ENCODE assay signal across 21 mouse cellular contexts in genomic region chr9:96934816-96935215, GRCm38 (mm10).
"Had no signal": no experiment of that assay in that cellular context is flagged by ENCODE, and none has a peak within 500 bp of the region (broad histone marks: within the 10 kb centered on the region; RNA-seq: fewer than 3 reads in every experiment).

No protein-coding gene starts in this region.

- H3K4me1 ChIP-seq: heart, embryonic 10.5 days; heart, embryonic 12.5 days; intestine, embryonic 15.5 days had no signal

- H3K27ac ChIP-seq: heart, embryonic 10.5 days; hindbrain, embryonic 10.5 days; hindbrain, embryonic 12.5 days; hindbrain, embryonic 14.5 days; intestine, embryonic 15.5 days; layer of hippocampus, adult 2 months; left cerebral cortex, adult 2 months; limb, embryonic 10.5 days; limb, embryonic 12.5 days had no signal

- H3K4me3 ChIP-seq: heart, embryonic 10.5 days; heart, embryonic 12.5 days; hindbrain, embryonic 10.5 days; hindbrain, embryonic 12.5 days; intestine, embryonic 15.5 days; layer of hippocampus, adult 2 months; left cerebral cortex, adult 2 months; limb, embryonic 10.5 days; limb, embryonic 12.5 days had no signal

- DNase-seq: gastrocnemius, postnatal 14 days; gastrocnemius, postnatal 36 days; heart, adult 18-20 months; heart, postnatal 10 days; heart, postnatal 4 days; kidney, adult 18-20 months; kidney, adult 8-10 months; kidney, postnatal 10 days; kidney, postnatal 25 days; kidney, postnatal 4 days; liver had no signal

- H3K36me3 ChIP-seq: heart, embryonic 10.5 days; hindbrain, embryonic 12.5 days; intestine, embryonic 15.5 days; limb, embryonic 12.5 days had no signal

- H3K27me3 ChIP-seq: hindbrain, embryonic 12.5 days; intestine, embryonic 15.5 days; limb, embryonic 12.5 days had no signal
